Mouse (Mus musculus): Measurements from ENCODE around the gene Camk1d. TPM values are rescaled to one million over a fixed set of nuclear protein-coding genes. Genes with fewer than 3 reads are reported as not detected.

The Camk1d gene
- total and polyA plus RNA-seq, 3 experiments: 4.6 to 12.4 (median 4.8) TPM

DNA sequence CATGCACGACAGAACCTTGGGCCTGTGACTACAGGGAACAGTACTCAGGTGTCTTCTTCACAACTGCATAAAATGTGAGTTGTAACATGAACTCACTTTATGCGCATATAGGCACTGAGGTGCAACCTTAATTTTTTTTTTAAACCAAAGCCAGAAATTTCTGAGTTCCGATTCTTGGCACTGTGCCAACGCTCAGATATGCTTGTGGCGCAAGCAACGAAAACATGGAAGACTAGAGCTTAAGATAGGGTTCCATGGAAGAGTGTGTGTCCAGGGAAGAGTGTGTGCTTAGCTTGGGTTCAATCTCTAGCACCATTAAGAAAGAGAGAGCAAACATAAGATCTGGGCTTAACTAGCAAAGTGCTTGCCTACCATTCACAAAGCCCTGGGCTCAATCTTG lies 62.2 kb downstream of the Camk1d start:
- H3K4me2 ChIP-seq (ENCODE audit: insufficient read depth, low read depth, poor library complexity, severe bottlenecking): no peak overlapping the region
- no peak overlapping the region for H3K9ac ChIP-seq (ENCODE audit: insufficient read depth, low read depth)
- H3K79me2 ChIP-seq (replicated peaks; ENCODE audit: control insufficient read depth, extremely low read depth, insufficient read depth, poor library complexity, severe bottlenecking): no peaks in the 10 kb centered on the region; the same call in 1 of the 2 replicates
- in situ Hi-C loops (cut with MboI; ENCODE audit: low pct_ligation_motif_present, low pct_unique_long_range_greater_than_20kb, low sequenced_read_pairs) (no loop called here), dilution Hi-C loops (cut with MboI; ENCODE audit: extremely low pct_ligation_motif_present, extremely low pct_unique_long_range_greater_than_20kb, low sequenced_read_pairs) (no loop called here)
- TF ChIP-seq CTCF (conservative IDR thresholded peaks at IDR 0.05 in 1 of 2, IDR thresholded peaks at IDR 0.05 in 1 of 2; ENCODE audit: low read depth in 2 of 2, low read length in 2 of 2) (no peak), MAFK (IDR thresholded peaks at IDR 0.05; ENCODE audit: insufficient replicate concordance, low read length) (no peak), NRF1 (IDR thresholded peaks at IDR 0.05; ENCODE audit: low read depth, low read length) (no peak), MAX (IDR thresholded peaks at IDR 0.05; ENCODE audit: low read length) (no peak), TBP (conservative IDR thresholded peaks at IDR 0.05; ENCODE audit: low read depth, low read length) (no peak), MYC (IDR thresholded peaks at IDR 0.05; ENCODE audit: low read depth, low read length) (no peak), HCFC1 (IDR thresholded peaks at IDR 0.05; ENCODE audit: low read depth, low read length) (no peak), PAX5 (IDR thresholded peaks at IDR 0.05; ENCODE audit: low read length) (no peak), MAZ (IDR thresholded peaks at IDR 0.05; ENCODE audit: low read depth, low read length) (no peak), ZKSCAN1 (IDR thresholded peaks at IDR 0.05; ENCODE audit: borderline replicate concordance, low read depth, low read length) (no peak), USF1 (IDR thresholded peaks at IDR 0.05; ENCODE audit: low read depth, low read length) (no peak)
- H3K36me3 ChIP-seq (replicated peaks in 1 of 2; ENCODE audit: control insufficient read depth in 1 of 2, insufficient read depth in 1 of 2, low read length in 1 of 2): peaks cover 0 to 14% of the 10 kb centered on the region in 2 experiments
- no peak overlapping the region for H3K4me3 ChIP-seq (replicated peaks in 1 of 3; ENCODE audit: low read depth in 2 of 3, low read length in 2 of 3, poor library complexity in 1 of 3)
- no peaks in the 10 kb centered on the region for H3K9me3 ChIP-seq (replicated peaks; ENCODE audit: low read length)
- H3K27me3 ChIP-seq (replicated peaks): no peaks in the 10 kb centered on the region
- peaks cover 4 to 49% of the 10 kb centered on the region in 2 experiments for H3K4me1 ChIP-seq (ENCODE audit: control insufficient read depth in 1 of 2, insufficient read depth in 2 of 2)
- DNase-seq (ENCODE audit: extremely low read depth): no peak
- H3K27ac ChIP-seq (ENCODE audit: insufficient read depth, low read depth): no peak overlapping the region

DNA sequence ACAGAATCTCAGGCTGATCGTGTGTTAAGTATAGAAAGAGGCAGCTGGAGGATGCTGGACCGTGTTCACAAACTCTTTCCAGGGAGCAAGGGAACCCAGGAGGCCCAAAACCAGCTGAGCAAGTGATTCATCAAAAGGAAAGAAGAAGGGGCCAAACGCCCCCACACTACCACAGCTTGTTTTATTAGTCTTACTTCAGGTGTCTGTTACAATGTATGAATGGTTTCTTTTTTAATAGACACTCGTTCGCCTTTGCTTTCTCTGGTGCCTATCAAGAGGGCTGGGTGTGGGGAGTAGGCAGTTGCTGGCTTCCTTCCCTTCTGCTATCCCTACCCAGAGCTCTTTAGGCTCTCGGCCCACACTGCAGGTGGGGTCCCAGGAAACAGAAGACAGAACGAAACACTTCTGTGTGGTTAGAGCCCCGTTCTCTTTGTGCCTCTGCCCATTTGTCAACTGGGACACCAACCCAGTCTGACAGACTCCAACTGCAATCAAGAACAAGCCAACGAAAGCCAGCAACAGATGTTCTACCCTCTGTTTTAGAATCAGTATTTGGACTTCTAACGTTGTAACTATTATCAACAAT lies 62.9 kb downstream of the Camk1d start:
- DNase-seq (ENCODE audit: extremely low read depth): no peak
- Histone ChIP-seq H3K4me1 (ENCODE audit: control insufficient read depth in 1 of 2, insufficient read depth in 2 of 2) (peaks cover 4 to 49% of the 10 kb centered on the region in 2 experiments), H3K79me2 (replicated peaks; ENCODE audit: control insufficient read depth, extremely low read depth, insufficient read depth, poor library complexity, severe bottlenecking) (no peaks in the 10 kb centered on the region; the same call in 1 of the 2 replicates), H3K4me3 (replicated peaks in 1 of 3; ENCODE audit: low read depth in 2 of 3, low read length in 2 of 3, poor library complexity in 1 of 3) (no peak overlapping the region), H3K27ac (ENCODE audit: insufficient read depth, low read depth) (no peak overlapping the region), H3K4me2 (ENCODE audit: insufficient read depth, low read depth, poor library complexity, severe bottlenecking) (no peak overlapping the region), H3K9me3 (replicated peaks; ENCODE audit: low read length) (no peaks in the 10 kb centered on the region), H3K9ac (ENCODE audit: insufficient read depth, low read depth) (no peak overlapping the region), H3K36me3 (replicated peaks in 1 of 2; ENCODE audit: control insufficient read depth in 1 of 2, insufficient read depth in 1 of 2, low read length in 1 of 2) (peaks cover 0 to 14% of the 10 kb centered on the region in 2 experiments), H3K27me3 (replicated peaks) (no peaks in the 10 kb centered on the region)
- TF ChIP-seq EP300 (IDR thresholded peaks at IDR 0.05; ENCODE audit: low read length): no peak
- no peak for TF ChIP-seq IRF4 (IDR thresholded peaks at IDR 0.05; ENCODE audit: low read depth, low read length)
- no peak for TF ChIP-seq POLR2A (IDR thresholded peaks at IDR 0.05; ENCODE audit: low read depth, low read length)
- no peak for TF ChIP-seq KAT2A (IDR thresholded peaks at IDR 0.05; ENCODE audit: insufficient replicate concordance, low read length)
- TF ChIP-seq UBTF (IDR thresholded peaks at IDR 0.05; ENCODE audit: low read depth, low read length): no peak
- TF ChIP-seq HCFC1 (IDR thresholded peaks at IDR 0.05; ENCODE audit: low read depth, low read length): no peak
- no peak for TF ChIP-seq NELFE (IDR thresholded peaks at IDR 0.05; ENCODE audit: low read depth, low read length)
- no peak for TF ChIP-seq MXI1 (IDR thresholded peaks at IDR 0.05; ENCODE audit: low read depth, low read length)
- TF ChIP-seq PAX5 (IDR thresholded peaks at IDR 0.05; ENCODE audit: low read length): no peak
- no peak for TF ChIP-seq CHD2 (IDR thresholded peaks at IDR 0.05; ENCODE audit: low read length)
- no peak for TF ChIP-seq JUN (IDR thresholded peaks at IDR 0.05; ENCODE audit: insufficient read depth, low read depth, low read length)
- no peak for TF ChIP-seq NRF1 (IDR thresholded peaks at IDR 0.05; ENCODE audit: low read depth, low read length)
- no peak for TF ChIP-seq TBP (conservative IDR thresholded peaks at IDR 0.05; ENCODE audit: low read depth, low read length)
- TF ChIP-seq JUND (conservative IDR thresholded peaks at IDR 0.05; ENCODE audit: low read depth, low read length): no peak
- no peak for TF ChIP-seq ZC3H11A (IDR thresholded peaks at IDR 0.05; ENCODE audit: low read depth, low read length)
- in situ Hi-C loops (cut with MboI; ENCODE audit: low pct_ligation_motif_present, low pct_unique_long_range_greater_than_20kb, low sequenced_read_pairs) (no loop called here), dilution Hi-C loops (cut with MboI; ENCODE audit: extremely low pct_ligation_motif_present, extremely low pct_unique_long_range_greater_than_20kb, low sequenced_read_pairs) (no loop called here)
